Mouse (Mus musculus) hindbrain, embryonic 12.5 days (tissue): ENCODE measurements around the gene Slc28a2. TPM values are rescaled to one million over a fixed set of nuclear protein-coding genes. Genes with fewer than 3 reads are reported as not detected.
"Not testable (repeated sequence)": the region's sequence is repeated elsewhere in the genome, so short reads cannot be mapped to it uniquely, and the experiment has no call there.

Experiments
- ATAC-seq: fragments of 200-750 bp; cut with Nextera tagmentation; 2 replicates; pipeline ENCODE4 v1.8.0; 2017; ENCODE audit warnings: moderate TSS enrichment; ENCODE audit not compliant: low FRiP score
- H3K27ac ChIP-seq: fragments of 300-500 bp; sonication (generic); 2 replicates; pipeline ENCODE4 v1.5.1; 2016; ENCODE audit warnings: mild to moderate bottlenecking
- H3K27me3 ChIP-seq: fragments of 300-500 bp; sonication (generic); 2 replicates; pipeline ENCODE4 v1.6.1; 2016; ENCODE audit warnings: mild to moderate bottlenecking
- H3K36me3 ChIP-seq: fragments of 300-500 bp; sonication (generic); 2 replicates; pipeline ENCODE4 v1.6.1; 2016; ENCODE audit warnings: mild to moderate bottlenecking
- H3K4me1 ChIP-seq: fragments of 300-500 bp; sonication (generic); 2 replicates; pipeline ENCODE4 v1.6.1; 2016
- H3K4me2 ChIP-seq: fragments of 300-500 bp; sonication (generic); replicated peaks from 2 replicates; pipeline ENCODE4 v1.6.1; 2016; ENCODE audit warnings: mild to moderate bottlenecking
- H3K4me3 ChIP-seq: fragments of 300-500 bp; sonication (generic); 2 replicates; pipeline ENCODE4 v1.5.1; 2016; ENCODE audit warnings: mild to moderate bottlenecking
- H3K9ac ChIP-seq: fragments of 300-500 bp; sonication (generic); 2 replicates; pipeline ENCODE4 v1.6.1; 2016; ENCODE audit warnings: mild to moderate bottlenecking, moderate library complexity
- H3K9me3 ChIP-seq: fragments of 300-500 bp; sonication (generic); replicated peaks from 2 replicates; pipeline ENCODE4 v1.6.1; 2016; ENCODE audit warnings: mild to moderate bottlenecking
- WGBS: fragments of 180-500 bp; shearing (Covaris S2); methylation state at CpG from one replicate; pipeline ENCODE4 v1.1.7; 2016; 5-methylcytosine and 5-hydroxymethylcytosine counted together
- polyA plus RNA-seq: library from polyadenylated mRNA; unstranded; fragments of >200 nt; fragmentation: Nextera tagmentation; extraction: Ambion mirVana; gene quantifications from 2 replicates; pipeline ENCODE4 v1.2.1, GENCODE M21; 2016

Slc28a2 gene
- polyA plus RNA-seq, 1 experiment from 2014 or later: 0.15 TPM

GRCm38 (mm10) chr2:122484641-122485040, 58.4 kb downstream of the Slc28a2 start, which contains the start of gene Gm14085:
Gene Gm14085, plus strand, starts transcription at chr2:122484941.
- WGBS: 87% methylated on average over 1 of the region's 1 CpGs
- H3K36me3 ChIP-seq: no peaks in the 10 kb centered on the region
- H3K27ac ChIP-seq: no peak within 1 kb of the TSS
- H3K9me3 ChIP-seq: no peaks in the 10 kb centered on the region
- no peak for ATAC-seq
- no peak within 1 kb of the TSS for H3K4me2 ChIP-seq
- no peaks in the 10 kb centered on the region for H3K27me3 ChIP-seq
- H3K4me1 ChIP-seq: no peaks in the 10 kb centered on the region
- H3K4me3 ChIP-seq: no peak within 1 kb of the TSS
- H3K9ac ChIP-seq: no peak within 1 kb of the TSS

GRCm38 (mm10) chr2:122485654-122486053, 59.4 kb downstream of the Slc28a2 start:
- not testable (repeated sequence) for ATAC-seq, H3K9ac ChIP-seq, H3K4me3 ChIP-seq, H3K4me1 ChIP-seq, H3K27ac ChIP-seq, H3K9me3 ChIP-seq, H3K4me2 ChIP-seq, H3K36me3 ChIP-seq, H3K27me3 ChIP-seq
- WGBS: 65% methylated on average over 3 of the region's 3 CpGs

GRCm38 (mm10) chr2:122486122-122486521, 59.8 kb downstream of the Slc28a2 start:
- not testable (repeated sequence) for ATAC-seq, H3K36me3 ChIP-seq, H3K9ac ChIP-seq, H3K27me3 ChIP-seq, H3K9me3 ChIP-seq, H3K4me1 ChIP-seq, H3K4me2 ChIP-seq, H3K27ac ChIP-seq, H3K4me3 ChIP-seq

GRCm38 (mm10) chr2:122486674-122487073, 60.4 kb downstream of the Slc28a2 start:
- WGBS: 93% methylated on average over 2 of the region's 2 CpGs
- Histone ChIP-seq H3K9ac (no peak overlapping the region), H3K4me2 (no peak overlapping the region), H3K27ac (no peak overlapping the region), H3K4me3 (no peak overlapping the region), H3K9me3 (no peaks in the 10 kb centered on the region), H3K27me3 (no peaks in the 10 kb centered on the region), H3K4me1 (no peaks in the 10 kb centered on the region), H3K36me3 (no peaks in the 10 kb centered on the region)
- no peak for ATAC-seq

Other genes with a start within 250 kb of the Slc28a2 start
- not detected in 2 replicates for gene Patl2, start 240.3 kb upstream of the Slc28a2 start, polyA plus RNA-seq
- not detected in 2 replicates for gene Terb2, start 240.2 kb upstream of the Slc28a2 start, polyA plus RNA-seq
- 19.3 and 20.0 TPM in 2 replicates for gene Sord, start 191.7 kb upstream of the Slc28a2 start, polyA plus RNA-seq
- gene Duox2, start 128.0 kb upstream of the Slc28a2 start, polyA plus RNA-seq: not detected in 2 replicates
- not detected in 2 replicates for gene Duoxa2, start 127.6 kb upstream of the Slc28a2 start, polyA plus RNA-seq
- gene Duoxa1, start 112.7 kb upstream of the Slc28a2 start, polyA plus RNA-seq: 0.32 TPM in 1 of 2 replicates, not detected in the other
- gene Duox1, start 110.8 kb upstream of the Slc28a2 start, polyA plus RNA-seq: 0.08 and 0.10 TPM in 2 replicates
- 9.1 and 10.7 TPM in 2 replicates for gene Shf, start 57.3 kb upstream of the Slc28a2 start, polyA plus RNA-seq
- not detected in 2 replicates for gene Gm14085, start 58.5 kb downstream of the Slc28a2 start, polyA plus RNA-seq
- 18.1 and 21.4 TPM in 2 replicates for gene Gatm, start 184.8 kb downstream of the Slc28a2 start, polyA plus RNA-seq
- 0.34 and 0.84 TPM in 2 replicates for gene AA467197, start 210.5 kb downstream of the Slc28a2 start, polyA plus RNA-seq